ENCODE assay signal across 9 mouse cellular contexts in the genomic region with DNA sequence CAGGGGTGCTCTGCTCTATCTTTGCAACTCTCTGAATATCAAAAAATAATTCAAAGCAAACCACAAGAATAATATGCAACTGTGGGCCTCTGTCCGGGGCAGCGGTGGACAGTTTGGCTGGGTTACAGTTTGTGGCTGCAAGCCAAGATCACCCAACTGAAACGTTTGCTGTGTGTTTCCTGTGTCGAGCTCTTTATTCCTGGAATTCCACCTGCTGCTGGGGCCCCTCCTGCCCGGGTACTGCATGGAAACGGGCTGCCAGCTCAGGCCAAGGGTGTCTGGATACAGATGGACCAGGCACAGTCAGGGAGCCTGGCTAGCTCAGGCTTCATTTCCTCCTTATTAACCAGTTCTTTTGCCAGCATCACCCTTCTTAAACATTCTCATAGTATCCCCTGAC.
A peak's percentile ranks its signal among the peaks of the same experiment; 100 is the strongest.
DNase-seq lines count a peak whose midpoint lies in the region; ATAC-seq lines count a peak whose summit lies in the region.
"Had no signal": no experiment of that assay in that cellular context is flagged by ENCODE, and none has a peak within 500 bp of the region (broad histone marks: within the 10 kb centered on the region; RNA-seq: fewer than 3 reads in every experiment).

No protein-coding gene starts in this region.

- no peaks in the 10 kb centered on the region for H3K9me3 ChIP-seq in kidney, embryonic 14.5 days (ENCODE audit: control insufficient read depth, low read length)

- no peak overlapping the region for H3K4me2 ChIP-seq in kidney, embryonic 14.5 days (replicated peaks; ENCODE audit: low read depth, low read length)

- intact Hi-C loops in heart, postnatal 25 days (cut with DNase I): no loop called here

- peak; percentile 90 for DNase-seq in heart, adult 11 months
- DNase-seq in heart, postnatal 25 days (ENCODE audit: low spot score): no peak
- DNase-seq in Muller cell, postnatal 12 days (ENCODE audit: inconsistent ontology term): peak; percentile 75
- peak; percentile 48 for DNase-seq in cerebellum, adult 9-10 months
- DNase-seq in right cerebral cortex, postnatal 14 days: no peak
- no peak for DNase-seq in spleen, adult 18-20 months

- no peak overlapping the region for H3K9ac ChIP-seq in kidney, embryonic 14.5 days (ENCODE audit: low read depth, low read length)

- no peaks in the 10 kb centered on the region for H3K4me1 ChIP-seq in kidney, embryonic 14.5 days (ENCODE audit: control insufficient read depth, insufficient read depth, low read length)

- H3K4me3 ChIP-seq in kidney, embryonic 14.5 days (ENCODE audit: low read length): no peak overlapping the region

- H3K27ac ChIP-seq in kidney, embryonic 14.5 days (ENCODE audit: low read depth, low read length): no peak overlapping the region

- 16% methylated on average over 6 of the region's 6 CpGs for WGBS in kidney, embryonic 14.5 days

- peak; percentile 68; the same call in 1 of the 2 replicates for ATAC-seq in kidney, embryonic 14.5 days (ENCODE audit: low FRiP score, low TSS enrichment)
- ATAC-seq: inflammation-experienced regulatory T-cells, adult 6 months; lung, postnatal 0 days had no signal

- H3K27me3 ChIP-seq in kidney, embryonic 14.5 days (ENCODE audit: control insufficient read depth, insufficient read depth, low read length): no peaks in the 10 kb centered on the region

- no peaks in the 10 kb centered on the region for H3K36me3 ChIP-seq in kidney, embryonic 14.5 days (ENCODE audit: control insufficient read depth, insufficient read depth, low read length)

Comparison
In these comparisons a context has a peak if more than half of its experiments do, and no peak if none do; other contexts are left out.
1. DNase-seq: peak in heart, adult 11 months (single experiment), Muller cell, postnatal 12 days (single experiment) and cerebellum, adult 9-10 months (single experiment); none in heart, postnatal 25 days (single experiment), right cerebral cortex, postnatal 14 days (single experiment) and spleen, adult 18-20 months (0 of 2).